Mouse (Mus musculus): ENCODE data around the gene Spns3.

Spns3 gene

DNA sequence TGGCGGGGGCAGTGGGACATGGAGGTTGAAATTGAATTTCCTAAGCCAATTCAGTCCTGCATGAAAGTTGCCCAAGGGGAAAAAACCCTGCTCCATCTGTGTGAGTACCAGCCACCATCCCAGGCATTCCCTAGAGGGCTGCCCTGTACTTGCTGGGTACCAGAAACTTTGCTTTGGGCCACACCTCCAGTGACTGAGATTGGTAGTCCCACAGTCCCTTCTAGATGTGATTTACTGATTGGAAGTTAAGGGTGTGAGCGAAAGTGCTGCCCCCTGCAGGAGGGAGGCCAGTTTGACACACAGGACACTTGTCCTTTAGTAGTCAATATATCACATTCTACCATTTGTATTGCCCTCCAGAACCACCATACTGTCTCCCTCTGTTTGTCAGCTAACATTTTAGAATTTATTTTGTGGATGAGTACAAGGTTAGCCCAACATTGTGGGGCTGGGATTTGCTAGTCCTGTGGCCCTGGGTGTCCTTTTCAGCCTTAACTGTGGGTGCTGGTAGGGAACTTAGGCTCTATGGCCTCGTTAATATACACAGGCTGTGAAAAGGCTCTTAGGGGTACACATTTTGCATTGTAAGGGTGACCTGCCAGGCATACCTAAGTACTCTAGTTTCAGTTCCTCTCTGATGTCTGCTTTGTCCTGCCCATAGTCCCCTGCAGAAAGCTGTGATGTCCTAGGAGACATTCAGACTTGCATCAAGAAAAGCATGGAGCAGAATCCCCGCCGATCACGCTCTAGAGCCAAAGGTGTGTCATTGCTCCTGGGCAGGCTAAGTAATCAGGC lies 103.8 kb downstream of the Spns3 start:
- peak in 1 of 2 experiments; percentile 41 for DNase-seq

Data from cerebellum, adult 18-20 months (tissue).